Mouse (Mus musculus): ENCODE results near the gene Kcnh1. TPM values are rescaled to one million over a fixed set of nuclear protein-coding genes. Genes with fewer than 3 reads are reported as not detected.

Gene Kcnh1
- polyA plus RNA-seq, 1 experiment from 2014 or later: 0.50 TPM

DNA sequence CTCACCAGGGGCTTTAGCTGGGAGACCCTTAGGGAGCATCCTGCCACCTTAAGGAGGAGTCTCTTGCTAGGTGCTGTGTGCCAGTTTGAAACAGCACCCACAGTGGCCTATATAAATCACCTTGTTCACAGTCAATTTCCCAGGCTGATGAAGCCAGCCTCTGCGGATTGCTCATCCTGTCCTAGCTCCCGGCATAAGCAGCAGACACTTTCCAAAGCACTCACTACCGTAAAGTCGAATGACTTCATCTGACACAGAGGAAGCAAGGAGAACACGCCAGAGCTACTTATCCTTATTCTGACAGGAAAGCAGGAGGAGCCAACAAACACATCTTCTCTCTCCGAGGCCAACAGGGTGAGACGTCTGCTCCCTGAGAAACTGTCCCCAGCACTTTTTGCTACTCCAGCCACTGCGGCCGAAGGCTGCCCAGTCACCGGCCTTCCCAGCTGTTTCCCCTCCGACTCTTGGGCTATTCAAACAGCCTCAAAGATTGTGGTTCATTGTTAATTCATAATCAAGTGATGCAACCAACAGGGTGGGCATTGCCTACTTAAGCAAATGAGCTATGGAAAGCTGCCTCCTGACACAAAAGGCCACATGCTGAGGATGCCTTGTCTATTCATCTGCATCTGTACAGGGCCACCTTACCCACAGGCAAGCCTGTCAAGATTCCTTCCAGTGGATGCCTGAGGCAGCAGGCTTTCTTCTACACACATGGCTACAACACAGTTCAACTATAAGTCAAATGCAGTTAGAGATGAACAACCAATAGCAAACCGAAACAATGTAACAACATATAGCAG is 332.0 kb downstream of the Kcnh1 start:
- Histone ChIP-seq H3K9me3 (replicated peaks) (no peaks in the 10 kb centered on the region), H3K36me3 (no peaks in the 10 kb centered on the region), H3K27ac (ENCODE audit: poor library complexity, severe bottlenecking) (no peak overlapping the region), H3K4me1 (replicated peaks) (peaks cover 30% of the 10 kb centered on the region), H3K4me2 (no peak overlapping the region), H3K27me3 (replicated peaks) (no peaks in the 10 kb centered on the region), H3K9ac (no peak overlapping the region), H3K4me3 (no peak overlapping the region)
- peak; percentile 23; the same call in 1 of the 2 replicates for ATAC-seq (ENCODE audit: insufficient number of reproducible peaks, low FRiP score)
- 46% methylated on average over 12 of the region's 12 CpGs for WGBS

DNA sequence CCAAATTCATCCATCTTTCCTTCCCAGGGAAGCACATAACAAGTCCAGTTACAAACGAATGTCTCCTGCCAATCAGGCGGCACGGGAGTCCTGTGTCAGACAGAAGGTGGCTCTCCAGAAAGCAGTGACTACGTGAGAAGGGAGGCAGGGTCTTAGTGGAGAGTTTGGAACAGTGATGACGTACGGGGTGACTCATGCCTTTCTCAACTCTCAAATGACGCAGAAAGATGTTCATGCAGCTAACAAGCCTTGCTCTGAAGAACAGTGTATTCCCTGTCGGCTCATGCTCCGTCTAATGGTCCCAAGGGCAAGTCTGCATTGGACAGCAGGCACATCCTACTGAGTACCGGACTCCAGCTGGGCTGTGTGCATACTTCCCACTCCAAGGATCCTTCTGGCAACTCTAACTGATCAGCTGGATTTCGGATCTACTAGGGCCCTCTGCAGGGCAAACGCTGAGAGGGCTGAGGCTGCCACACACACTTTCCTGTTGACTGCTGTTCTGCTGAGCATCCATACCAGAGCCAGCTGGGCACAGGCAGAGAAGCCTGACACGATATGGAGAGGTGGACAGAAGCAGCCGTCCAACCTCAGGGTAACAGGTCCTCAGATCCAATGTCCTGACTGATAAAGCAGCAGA is 335.3 kb downstream of the Kcnh1 start:
- Histone ChIP-seq H3K36me3 (no peaks in the 10 kb centered on the region), H3K9me3 (replicated peaks) (no peaks in the 10 kb centered on the region), H3K27me3 (replicated peaks) (no peaks in the 10 kb centered on the region), H3K9ac (no peak overlapping the region), H3K27ac (ENCODE audit: poor library complexity, severe bottlenecking) (no peak overlapping the region), H3K4me2 (no peak overlapping the region), H3K4me1 (replicated peaks) (peaks cover 29% of the 10 kb centered on the region), H3K4me3 (no peak overlapping the region)
- ATAC-seq (ENCODE audit: insufficient number of reproducible peaks, low FRiP score): no peak
- WGBS: 65% methylated on average over 14 of the region's 14 CpGs

DNA sequence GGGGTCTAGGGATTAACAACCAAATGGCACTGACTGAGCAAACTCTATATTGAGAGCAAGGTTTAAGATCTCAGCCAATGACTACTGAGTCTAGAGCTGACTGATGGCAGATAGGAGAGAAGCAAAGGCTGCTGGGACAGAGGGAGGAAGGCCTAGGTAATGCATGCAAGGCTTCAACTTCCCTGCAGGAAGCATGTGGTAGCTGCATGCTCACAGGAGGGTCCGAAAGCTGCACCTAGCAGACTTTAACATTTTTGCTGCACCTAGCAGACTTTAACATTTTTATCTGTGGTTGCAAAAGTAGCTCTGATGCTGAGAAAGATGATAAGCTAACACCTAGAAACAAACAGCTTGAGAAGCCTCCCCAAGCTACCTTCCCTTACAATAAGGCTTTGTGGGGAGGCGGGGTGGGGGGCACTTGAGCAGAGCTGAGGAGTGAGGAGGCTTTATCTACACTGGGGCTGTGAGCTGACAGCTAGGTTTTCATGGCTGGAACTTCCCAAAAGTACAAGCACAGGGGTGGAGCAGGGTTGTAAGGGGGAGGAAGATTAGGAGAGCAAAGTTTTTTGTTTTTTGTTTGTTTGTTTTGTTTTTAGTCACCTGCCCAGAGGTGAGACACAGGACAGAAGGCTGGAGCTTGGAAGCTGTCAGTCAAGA is 341.0 kb downstream of the Kcnh1 start:
- no peaks in the 10 kb centered on the region for H3K27me3 ChIP-seq (replicated peaks)
- WGBS: 38% methylated on average over 2 of the region's 2 CpGs
- no peaks in the 10 kb centered on the region for H3K36me3 ChIP-seq
- no peak overlapping the region for H3K9ac ChIP-seq
- H3K27ac ChIP-seq (ENCODE audit: poor library complexity, severe bottlenecking): no peak overlapping the region
- H3K4me3 ChIP-seq: no peak overlapping the region
- H3K9me3 ChIP-seq (replicated peaks): no peaks in the 10 kb centered on the region
- no peak for ATAC-seq (ENCODE audit: insufficient number of reproducible peaks, low FRiP score)
- peaks cover 16% of the 10 kb centered on the region for H3K4me1 ChIP-seq (replicated peaks)
- no peak overlapping the region for H3K4me2 ChIP-seq

DNA sequence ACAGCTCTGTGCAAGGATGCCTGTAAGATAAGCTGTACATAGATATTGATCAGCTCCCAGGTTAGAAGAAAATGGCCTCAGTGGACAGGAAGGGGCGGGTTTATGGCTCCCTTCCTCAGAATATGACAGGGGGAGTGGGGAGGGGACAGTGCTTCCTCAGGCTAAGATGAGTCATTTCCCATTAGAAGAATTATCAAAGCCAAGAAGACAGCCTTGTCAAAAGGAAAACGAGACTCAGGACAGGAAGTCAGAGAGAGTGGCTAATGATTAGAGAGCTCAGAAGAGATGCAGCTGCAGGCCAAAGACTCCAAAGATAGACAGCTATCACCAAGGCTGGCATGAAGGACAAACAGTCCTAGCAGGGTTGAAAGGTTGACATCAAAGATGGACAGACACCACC is 341.6 kb downstream of the Kcnh1 start:
- Histone ChIP-seq H3K4me2 (no peak overlapping the region), H3K36me3 (no peaks in the 10 kb centered on the region), H3K4me1 (replicated peaks) (peaks cover 16% of the 10 kb centered on the region), H3K9ac (no peak overlapping the region), H3K27me3 (replicated peaks) (no peaks in the 10 kb centered on the region), H3K4me3 (no peak overlapping the region), H3K27ac (ENCODE audit: poor library complexity, severe bottlenecking) (no peak overlapping the region), H3K9me3 (replicated peaks) (no peaks in the 10 kb centered on the region)
- WGBS: 35% methylated on average over 2 of the region's 2 CpGs
- ATAC-seq (ENCODE audit: insufficient number of reproducible peaks, low FRiP score): no peak

DNA sequence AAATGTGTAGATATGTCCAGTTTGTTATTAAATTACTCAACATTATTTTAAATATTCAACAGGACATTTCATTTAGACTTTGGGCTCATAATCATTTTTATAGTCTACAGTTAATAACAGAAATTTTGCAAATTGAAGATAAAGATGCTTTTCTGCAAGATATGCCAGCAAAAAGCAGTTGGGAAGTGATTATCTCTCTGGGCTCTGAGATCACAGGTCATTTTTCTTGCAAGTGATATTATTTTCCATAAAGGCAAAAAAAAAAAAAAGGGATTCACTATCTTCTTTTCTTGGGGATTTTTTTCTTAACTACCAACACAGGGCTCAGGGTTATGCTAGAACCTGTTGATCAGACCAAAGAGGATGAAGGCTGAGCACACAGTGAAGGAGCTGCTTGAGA is 342.4 kb downstream of the Kcnh1 start:
- no peak for ATAC-seq (ENCODE audit: insufficient number of reproducible peaks, low FRiP score)
- Histone ChIP-seq H3K4me3 (no peak overlapping the region), H3K27ac (ENCODE audit: poor library complexity, severe bottlenecking) (no peak overlapping the region), H3K4me2 (no peak overlapping the region), H3K9ac (no peak overlapping the region), H3K9me3 (replicated peaks) (no peaks in the 10 kb centered on the region), H3K4me1 (replicated peaks) (peaks cover 15% of the 10 kb centered on the region), H3K36me3 (no peaks in the 10 kb centered on the region), H3K27me3 (replicated peaks) (no peaks in the 10 kb centered on the region)

DNA sequence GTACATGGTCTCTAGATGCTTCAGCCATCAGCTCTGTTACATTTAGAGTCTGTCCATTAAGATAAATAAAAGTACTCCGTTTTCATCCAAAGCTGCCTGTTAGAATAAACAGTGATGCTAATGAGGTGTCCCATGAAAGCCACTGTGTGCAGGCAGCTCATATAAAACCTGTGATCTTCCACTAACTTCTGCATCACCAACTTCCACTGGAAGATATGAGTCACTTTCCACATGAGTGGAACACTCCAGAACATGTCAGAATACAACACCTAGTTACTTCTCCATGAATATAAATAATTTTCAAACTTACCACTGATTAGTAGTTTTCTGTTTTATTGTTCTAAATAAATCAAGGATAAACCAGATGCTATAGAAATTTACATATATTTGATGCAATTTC is 345.9 kb downstream of the Kcnh1 start:
- H3K4me1 ChIP-seq (replicated peaks): peaks cover 10% of the 10 kb centered on the region
- no peaks in the 10 kb centered on the region for H3K9me3 ChIP-seq (replicated peaks)
- no peaks in the 10 kb centered on the region for H3K36me3 ChIP-seq
- no peak overlapping the region for H3K9ac ChIP-seq
- no peak overlapping the region for H3K4me3 ChIP-seq
- H3K4me2 ChIP-seq: no peak overlapping the region
- H3K27ac ChIP-seq (ENCODE audit: poor library complexity, severe bottlenecking): no peak overlapping the region
- no peaks in the 10 kb centered on the region for H3K27me3 ChIP-seq (replicated peaks)
- no peak for ATAC-seq (ENCODE audit: insufficient number of reproducible peaks, low FRiP score)
- 56% methylated on average over 1 of the region's 1 CpGs for WGBS

DNA sequence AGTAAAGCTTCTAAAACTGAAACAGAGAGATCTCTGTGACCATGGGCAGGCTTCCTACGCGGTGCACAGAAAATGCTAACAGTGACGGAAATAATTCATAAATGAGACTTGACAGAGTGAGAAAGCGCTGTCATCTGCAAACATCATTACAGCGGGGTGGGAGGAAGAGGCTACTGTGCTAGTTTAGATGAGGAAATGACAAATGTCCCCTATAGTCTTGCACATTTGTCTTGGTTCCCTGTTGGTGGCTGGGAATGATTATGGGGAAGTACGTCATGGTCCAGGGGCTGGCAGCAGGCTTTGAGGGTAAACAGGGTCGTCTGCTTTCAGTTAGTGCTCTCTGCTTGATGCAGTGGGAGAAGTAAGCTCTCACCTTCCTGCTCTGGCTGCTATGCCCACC is 346.6 kb downstream of the Kcnh1 start:
- H3K4me2 ChIP-seq: no peak overlapping the region
- no peaks in the 10 kb centered on the region for H3K9me3 ChIP-seq (replicated peaks)
- H3K27ac ChIP-seq (ENCODE audit: poor library complexity, severe bottlenecking): no peak overlapping the region
- peaks cover 3% of the 10 kb centered on the region for H3K4me1 ChIP-seq (replicated peaks)
- H3K9ac ChIP-seq: no peak overlapping the region
- H3K4me3 ChIP-seq: no peak overlapping the region
- ATAC-seq (ENCODE audit: insufficient number of reproducible peaks, low FRiP score): no peak
- H3K27me3 ChIP-seq (replicated peaks): no peaks in the 10 kb centered on the region
- 73% methylated on average over 7 of the region's 7 CpGs for WGBS
- no peaks in the 10 kb centered on the region for H3K36me3 ChIP-seq

DNA sequence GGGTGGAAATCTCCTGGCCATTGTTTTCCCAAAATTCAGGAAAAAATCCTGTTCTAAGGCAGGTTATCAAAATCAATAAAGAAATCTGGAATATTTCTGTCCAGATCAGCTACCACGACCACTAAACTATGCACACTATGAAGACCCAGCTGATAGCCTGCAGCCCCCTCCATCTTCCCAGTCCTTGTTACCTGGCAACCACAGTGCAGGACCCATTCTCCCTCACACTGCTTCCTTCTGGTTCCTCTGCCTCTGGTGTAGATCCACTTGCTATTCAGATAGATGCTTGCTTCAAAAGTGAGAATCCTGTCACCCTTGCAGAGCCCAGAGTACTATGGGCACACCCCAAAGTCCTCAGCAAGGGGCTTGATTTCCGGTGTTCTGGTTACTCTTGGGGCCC is 351.5 kb downstream of the Kcnh1 start:
- no peak overlapping the region for H3K4me2 ChIP-seq
- H3K4me3 ChIP-seq: no peak overlapping the region
- 72% methylated on average over 2 of the region's 2 CpGs for WGBS
- no peak for ATAC-seq (ENCODE audit: insufficient number of reproducible peaks, low FRiP score)
- H3K27ac ChIP-seq (ENCODE audit: poor library complexity, severe bottlenecking): no peak overlapping the region
- no peaks in the 10 kb centered on the region for H3K9me3 ChIP-seq (replicated peaks)
- no peaks in the 10 kb centered on the region for H3K27me3 ChIP-seq (replicated peaks)
- H3K4me1 ChIP-seq (replicated peaks): peaks cover 4% of the 10 kb centered on the region
- no peak overlapping the region for H3K9ac ChIP-seq
- H3K36me3 ChIP-seq: no peaks in the 10 kb centered on the region

DNA sequence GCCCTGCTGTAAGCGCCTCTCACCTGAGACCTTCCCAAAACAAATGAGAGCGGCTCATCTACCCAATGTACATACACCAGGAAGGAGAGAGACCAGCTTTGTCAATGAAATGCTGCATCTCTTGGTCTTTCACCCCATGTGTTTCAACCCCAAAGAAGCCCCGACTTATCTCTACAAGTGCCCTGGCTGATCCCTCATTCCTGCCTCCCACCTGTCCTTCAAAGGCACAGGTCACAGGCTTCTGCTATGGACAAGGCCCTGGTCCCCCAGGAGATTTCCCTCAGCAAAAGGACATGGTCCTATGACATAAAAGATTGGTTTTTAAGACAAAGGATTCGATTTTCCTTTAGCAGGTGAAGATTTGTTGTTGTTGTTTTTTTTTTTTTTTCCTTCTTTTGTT is 353.1 kb downstream of the Kcnh1 start:
- no peak overlapping the region for H3K27ac ChIP-seq (ENCODE audit: poor library complexity, severe bottlenecking)
- H3K27me3 ChIP-seq (replicated peaks): 0 out of 2 replicates have a peak, but pooled peaks cover 4% of the 10 kb centered on the region
- 77% methylated on average over 4 of the region's 4 CpGs for WGBS
- H3K4me2 ChIP-seq: no peak overlapping the region
- peaks cover 4% of the 10 kb centered on the region for H3K4me1 ChIP-seq (replicated peaks)
- H3K4me3 ChIP-seq: no peak overlapping the region
- no peak for ATAC-seq (ENCODE audit: insufficient number of reproducible peaks, low FRiP score)
- no peaks in the 10 kb centered on the region for H3K9me3 ChIP-seq (replicated peaks)
- no peaks in the 10 kb centered on the region for H3K36me3 ChIP-seq
- no peak overlapping the region for H3K9ac ChIP-seq

DNA sequence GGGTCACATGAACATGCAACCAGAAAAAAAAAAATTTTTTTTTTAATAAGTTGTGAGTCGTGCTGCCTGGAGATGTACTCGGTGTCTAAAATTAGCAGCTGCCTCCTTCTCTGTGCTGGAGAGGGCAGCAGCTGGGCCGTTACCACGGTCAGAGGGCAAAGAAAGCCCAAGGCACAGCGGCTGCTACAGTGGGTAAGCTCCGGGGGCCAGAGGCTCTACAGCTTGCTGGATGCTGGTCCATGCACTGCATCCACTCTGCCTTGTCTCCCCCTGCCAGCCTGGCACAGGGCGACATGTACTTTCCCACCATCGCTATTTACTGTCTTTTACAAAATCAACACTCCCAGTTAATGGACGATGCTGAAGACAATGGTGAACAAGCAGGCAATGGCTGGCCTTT is 353.5 kb downstream of the Kcnh1 start:
- Histone ChIP-seq H3K4me2 (no peak overlapping the region), H3K4me1 (replicated peaks) (peaks cover 4% of the 10 kb centered on the region), H3K36me3 (no peaks in the 10 kb centered on the region), H3K9me3 (replicated peaks) (no peaks in the 10 kb centered on the region), H3K4me3 (no peak overlapping the region), H3K27me3 (replicated peaks) (0 out of 2 replicates have a peak, but pooled peaks cover 4% of the 10 kb centered on the region), H3K9ac (no peak overlapping the region), H3K27ac (ENCODE audit: poor library complexity, severe bottlenecking) (no peak overlapping the region)
- no peak for ATAC-seq (ENCODE audit: insufficient number of reproducible peaks, low FRiP score)
- WGBS: 53% methylated on average over 9 of the region's 9 CpGs

DNA sequence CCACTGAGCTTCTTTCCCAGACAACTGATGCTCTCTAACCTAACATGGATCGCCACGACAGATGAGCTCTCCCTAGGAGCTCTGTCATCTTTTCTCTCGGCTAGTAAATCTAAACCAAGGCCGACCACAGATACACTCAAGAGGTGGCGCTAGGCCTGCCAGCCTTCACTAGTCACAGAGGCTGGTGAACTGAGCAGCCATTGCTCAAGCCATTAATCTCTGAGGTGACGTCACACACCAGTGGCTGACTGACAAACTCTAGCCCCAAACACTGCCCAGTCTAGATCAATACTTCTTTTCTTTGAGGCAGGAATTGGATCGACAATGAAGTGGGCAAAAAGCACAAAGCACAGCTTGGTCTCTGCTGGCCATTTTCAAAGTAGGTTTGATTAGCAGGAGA is 354.3 kb downstream of the Kcnh1 start:
- Histone ChIP-seq H3K9me3 (replicated peaks) (no peaks in the 10 kb centered on the region), H3K9ac (no peak overlapping the region), H3K4me2 (no peak overlapping the region), H3K27me3 (replicated peaks) (0 out of 2 replicates have a peak, but pooled peaks cover 4% of the 10 kb centered on the region), H3K4me1 (replicated peaks) (peaks cover 4% of the 10 kb centered on the region), H3K27ac (ENCODE audit: poor library complexity, severe bottlenecking) (no peak overlapping the region), H3K36me3 (no peaks in the 10 kb centered on the region), H3K4me3 (no peak overlapping the region)
- no peak for ATAC-seq (ENCODE audit: insufficient number of reproducible peaks, low FRiP score)
- 72% methylated on average over 7 of the region's 7 CpGs for WGBS
